Mouse (Mus musculus): ENCODE measurements around the gene Sorbs2. TPM values are rescaled to one million over a fixed set of nuclear protein-coding genes. Genes with fewer than 3 reads are reported as not detected.
A peak's percentile ranks its signal among the peaks of the same experiment; 100 is the strongest.

Sorbs2 gene
- polyA plus RNA-seq, 1 experiment from 2014 or later = 325 TPM

GRCm38 (mm10) chr8:45796331-45796740 is 288.7 kb downstream of the Sorbs2 start:
- 60% methylated on average over 11 of the region's 11 CpGs for WGBS (ENCODE audit: insufficient replicate concordance)
- Histone ChIP-seq H3K9ac (ENCODE audit: low read depth, low read length) (no peak overlapping the region), H3K4me1 (ENCODE audit: control insufficient read depth, insufficient read depth, low read length) (no peaks in the 10 kb centered on the region), H3K27me3 (ENCODE audit: control insufficient read depth, insufficient read depth, low read length) (no peaks in the 10 kb centered on the region), H3K4me2 (no peak overlapping the region), H3K36me3 (ENCODE audit: control insufficient read depth, insufficient read depth, low read length) (peaks cover 11% of the 10 kb centered on the region), H3K4me3 (ENCODE audit: low read depth, low read length) (no peak overlapping the region), H3K9me3 (replicated peaks; ENCODE audit: control insufficient read depth, low read length) (no peaks in the 10 kb centered on the region), H3K27ac (ENCODE audit: low read depth, low read length) (no peak overlapping the region)
- no peak for ATAC-seq (replicated peaks; ENCODE audit: insufficient number of reproducible peaks, low FRiP score, low TSS enrichment)

GRCm38 (mm10) chr8:45799517-45799916 is 291.9 kb downstream of the Sorbs2 start:
- Histone ChIP-seq H3K4me2 (no peak overlapping the region), H3K4me3 (ENCODE audit: low read depth, low read length) (no peak overlapping the region), H3K4me1 (ENCODE audit: control insufficient read depth, insufficient read depth, low read length) (no peaks in the 10 kb centered on the region), H3K27me3 (ENCODE audit: control insufficient read depth, insufficient read depth, low read length) (no peaks in the 10 kb centered on the region), H3K27ac (ENCODE audit: low read depth, low read length) (no peak overlapping the region), H3K36me3 (ENCODE audit: control insufficient read depth, insufficient read depth, low read length) (peaks cover 11% of the 10 kb centered on the region), H3K9ac (ENCODE audit: low read depth, low read length) (no peak overlapping the region), H3K9me3 (replicated peaks; ENCODE audit: control insufficient read depth, low read length) (no peaks in the 10 kb centered on the region)
- no peak for ATAC-seq (replicated peaks; ENCODE audit: insufficient number of reproducible peaks, low FRiP score, low TSS enrichment)
- WGBS (ENCODE audit: insufficient replicate concordance) = 82% methylated on average over 4 of the region's 4 CpGs

- no peaks in the 10 kb centered on the region for H3K4me1 ChIP-seq (ENCODE audit: control insufficient read depth, insufficient read depth, low read length)
- H3K4me2 ChIP-seq = no peak overlapping the region
- no peak for ATAC-seq (replicated peaks; ENCODE audit: insufficient number of reproducible peaks, low FRiP score, low TSS enrichment)
- H3K4me3 ChIP-seq (ENCODE audit: low read depth, low read length) = no peak overlapping the region
- no peaks in the 10 kb centered on the region for H3K9me3 ChIP-seq (replicated peaks; ENCODE audit: control insufficient read depth, low read length)
- H3K9ac ChIP-seq (ENCODE audit: low read depth, low read length) = no peak overlapping the region
- H3K27me3 ChIP-seq (ENCODE audit: control insufficient read depth, insufficient read depth, low read length) = no peaks in the 10 kb centered on the region
- H3K27ac ChIP-seq (ENCODE audit: low read depth, low read length) = no peak overlapping the region
- H3K36me3 ChIP-seq (ENCODE audit: control insufficient read depth, insufficient read depth, low read length) = peaks cover 6% of the 10 kb centered on the region
- WGBS (ENCODE audit: insufficient replicate concordance) = 83% methylated on average over 6 of the region's 6 CpGs
These were observed 301.0 kb downstream of the Sorbs2 start for GRCm38 (mm10) chr8:45808597-45808996.

- H3K9ac ChIP-seq (ENCODE audit: low read depth, low read length) = no peak overlapping the region
- 26% methylated on average over 7 of the region's 7 CpGs for WGBS (ENCODE audit: insufficient replicate concordance)
- no peak overlapping the region for H3K4me3 ChIP-seq (ENCODE audit: low read depth, low read length)
- no peaks in the 10 kb centered on the region for H3K9me3 ChIP-seq (replicated peaks; ENCODE audit: control insufficient read depth, low read length)
- H3K36me3 ChIP-seq (ENCODE audit: control insufficient read depth, insufficient read depth, low read length) = no peaks in the 10 kb centered on the region; the same call in 1 of the 2 replicates
- H3K27me3 ChIP-seq (ENCODE audit: control insufficient read depth, insufficient read depth, low read length) = no peaks in the 10 kb centered on the region
- H3K4me2 ChIP-seq = no peak overlapping the region
- no peak for ATAC-seq (replicated peaks; ENCODE audit: insufficient number of reproducible peaks, low FRiP score, low TSS enrichment)
- no peaks in the 10 kb centered on the region for H3K4me1 ChIP-seq (ENCODE audit: control insufficient read depth, insufficient read depth, low read length)
- no peak overlapping the region for H3K27ac ChIP-seq (ENCODE audit: low read depth, low read length)
These were observed 309.3 kb downstream of the Sorbs2 start for GRCm38 (mm10) chr8:45816765-45817426.

- Histone ChIP-seq H3K9me3 (replicated peaks; ENCODE audit: control insufficient read depth, low read length) (no peaks in the 10 kb centered on the region), H3K27ac (ENCODE audit: low read depth, low read length) (no peak overlapping the region), H3K27me3 (ENCODE audit: control insufficient read depth, insufficient read depth, low read length) (no peaks in the 10 kb centered on the region), H3K36me3 (ENCODE audit: control insufficient read depth, insufficient read depth, low read length) (no peaks in the 10 kb centered on the region; the same call in 1 of the 2 replicates), H3K9ac (ENCODE audit: low read depth, low read length) (no peak overlapping the region), H3K4me2 (no peak overlapping the region), H3K4me3 (ENCODE audit: low read depth, low read length) (no peak overlapping the region), H3K4me1 (ENCODE audit: control insufficient read depth, insufficient read depth, low read length) (no peaks in the 10 kb centered on the region)
- ATAC-seq (replicated peaks; ENCODE audit: insufficient number of reproducible peaks, low FRiP score, low TSS enrichment) = no peak
- 73% methylated on average over 5 of the region's 5 CpGs for WGBS (ENCODE audit: insufficient replicate concordance)
These were observed 314.1 kb downstream of the Sorbs2 start for GRCm38 (mm10) chr8:45821650-45822049.

GRCm38 (mm10) chr8:45829985-45830548 is 322.5 kb downstream of the Sorbs2 start:
- 70% methylated on average over 2 of the region's 2 CpGs for WGBS (ENCODE audit: insufficient replicate concordance)
- Histone ChIP-seq H3K4me1 (ENCODE audit: control insufficient read depth, insufficient read depth, low read length) (no peaks in the 10 kb centered on the region), H3K27ac (ENCODE audit: low read depth, low read length) (no peak overlapping the region), H3K4me3 (ENCODE audit: low read depth, low read length) (no peak overlapping the region), H3K9ac (ENCODE audit: low read depth, low read length) (no peak overlapping the region), H3K9me3 (replicated peaks; ENCODE audit: control insufficient read depth, low read length) (no peaks in the 10 kb centered on the region), H3K4me2 (no peak overlapping the region), H3K36me3 (ENCODE audit: control insufficient read depth, insufficient read depth, low read length) (no peaks in the 10 kb centered on the region; the same call in 1 of the 2 replicates), H3K27me3 (ENCODE audit: control insufficient read depth, insufficient read depth, low read length) (no peaks in the 10 kb centered on the region)
- ATAC-seq (replicated peaks; ENCODE audit: insufficient number of reproducible peaks, low FRiP score, low TSS enrichment) = no peak

GRCm38 (mm10) chr8:45833896-45834295 is 326.3 kb downstream of the Sorbs2 start:
- H3K9ac ChIP-seq (ENCODE audit: low read depth, low read length) = no peak overlapping the region

GRCm38 (mm10) chr8:45843306-45843705 is 335.7 kb downstream of the Sorbs2 start:
- no peaks in the 10 kb centered on the region for H3K9me3 ChIP-seq (replicated peaks; ENCODE audit: control insufficient read depth, low read length)
- no peak overlapping the region for H3K4me3 ChIP-seq (ENCODE audit: low read depth, low read length)
- peak overlapping the region; percentile 84; the same call in 1 of the 2 replicates for H3K27ac ChIP-seq (ENCODE audit: low read depth, low read length)
- no peaks in the 10 kb centered on the region for H3K36me3 ChIP-seq (ENCODE audit: control insufficient read depth, insufficient read depth, low read length)
- H3K4me1 ChIP-seq (ENCODE audit: control insufficient read depth, insufficient read depth, low read length) = peaks cover 26% of the 10 kb centered on the region
- no peak overlapping the region for H3K9ac ChIP-seq (ENCODE audit: low read depth, low read length)
- no peaks in the 10 kb centered on the region for H3K27me3 ChIP-seq (ENCODE audit: control insufficient read depth, insufficient read depth, low read length)
- no peak overlapping the region for H3K4me2 ChIP-seq
- no peak for ATAC-seq (replicated peaks; ENCODE audit: insufficient number of reproducible peaks, low FRiP score, low TSS enrichment)
- 81% methylated on average over 5 of the region's 5 CpGs for WGBS (ENCODE audit: insufficient replicate concordance)

More at GRCm38 (mm10) chr8:45833896-45834295, 326.3 kb downstream of the Sorbs2 start:
- Histone ChIP-seq H3K4me1 (ENCODE audit: control insufficient read depth, insufficient read depth, low read length) (no peaks in the 10 kb centered on the region), H3K27ac (ENCODE audit: low read depth, low read length) (no peak overlapping the region), H3K4me3 (ENCODE audit: low read depth, low read length) (no peak overlapping the region), H3K4me2 (no peak overlapping the region), H3K27me3 (ENCODE audit: control insufficient read depth, insufficient read depth, low read length) (no peaks in the 10 kb centered on the region), H3K36me3 (ENCODE audit: control insufficient read depth, insufficient read depth, low read length) (no peaks in the 10 kb centered on the region), H3K9me3 (replicated peaks; ENCODE audit: control insufficient read depth, low read length) (no peaks in the 10 kb centered on the region)
- WGBS (ENCODE audit: insufficient replicate concordance) = 56% methylated on average over 2 of the region's 2 CpGs
- ATAC-seq (replicated peaks; ENCODE audit: insufficient number of reproducible peaks, low FRiP score, low TSS enrichment) = no peak

Data from heart, embryonic 11.5 days (tissue).